Mouse (Mus musculus): ENCODE data around the gene Wipi1. TPM values are rescaled to one million over a fixed set of nuclear protein-coding genes. Genes with fewer than 3 reads are reported as not detected.

Wipi1 gene
- polyA plus RNA-seq, 1 experiment from 2014 or later, result 13.6 TPM

DNA sequence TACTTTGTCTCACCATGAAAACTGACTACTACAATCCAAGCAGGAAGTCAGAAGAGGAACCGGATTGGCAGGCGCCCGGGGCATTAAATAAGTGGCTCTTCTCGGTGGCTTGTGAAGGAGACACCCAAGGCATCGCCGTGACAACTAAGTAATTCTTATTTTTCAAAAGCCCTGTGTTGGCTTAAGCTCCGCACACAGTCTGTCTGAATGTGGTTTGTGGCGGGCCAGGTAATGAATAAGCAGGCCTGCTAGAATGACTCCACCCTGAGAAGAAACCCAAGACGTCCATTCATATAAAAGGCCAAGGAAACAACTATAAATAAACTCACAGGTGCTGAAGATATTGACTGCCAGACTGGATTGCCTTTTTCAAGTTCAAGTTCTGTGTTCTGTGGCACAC is 3.5 kb upstream of the Wipi1 start:
- Histone ChIP-seq H3K27ac (no peak overlapping the region), H3K27me3 (0 out of 2 replicates have a peak, but pooled peaks cover 12% of the 10 kb centered on the region), H3K36me3 (replicated peaks) (no peaks in the 10 kb centered on the region), H3K9ac (no peak overlapping the region), H3K4me1 (peaks cover 11% of the 10 kb centered on the region), H3K4me2 (no peak overlapping the region), H3K4me3 (replicated peaks) (no peak overlapping the region), H3K9me3 (no peaks in the 10 kb centered on the region)
- ATAC-seq (ENCODE audit: low FRiP score), result no peak
- WGBS, result 62% methylated on average over 9 of the region's 9 CpGs

GRCm38 (mm10) chr11:109612871-109613529 is 1.2 kb upstream of the Wipi1 start:
- H3K27ac ChIP-seq, result no peak overlapping the region
- H3K36me3 ChIP-seq (replicated peaks), result no peaks in the 10 kb centered on the region
- H3K4me1 ChIP-seq, result peaks cover 19% of the 10 kb centered on the region
- WGBS, result 62% methylated on average over 7 of the region's 7 CpGs
- H3K4me3 ChIP-seq (replicated peaks), result no peak overlapping the region
- ATAC-seq (ENCODE audit: low FRiP score), result no peak
- no peak overlapping the region for H3K4me2 ChIP-seq
- H3K27me3 ChIP-seq, result 0 out of 2 replicates have a peak, but pooled peaks cover 12% of the 10 kb centered on the region
- no peaks in the 10 kb centered on the region for H3K9me3 ChIP-seq
- no peak overlapping the region for H3K9ac ChIP-seq

- under 1% methylated on average over 26 of the region's 26 CpGs for WGBS
- Histone ChIP-seq H3K27me3 (0 out of 2 replicates have a peak, but pooled peaks cover 12% of the 10 kb centered on the region), H3K4me3 (replicated peaks) (peak overlapping the region; percentile 61), H3K4me1 (peaks cover 15% of the 10 kb centered on the region), H3K4me2 (peak overlapping the region; percentile 91), H3K36me3 (replicated peaks) (no peaks in the 10 kb centered on the region), H3K9me3 (no peaks in the 10 kb centered on the region), H3K9ac (peak overlapping the region; percentile 59), H3K27ac (0 out of 2 replicates have a peak overlapping the region, but pooled peaks have one; percentile 32)
- no peak; the same call in 1 of the 2 replicates for ATAC-seq (ENCODE audit: low FRiP score)
Observed at GRCm38 (mm10) chr11:109610795-109611302, 918 bp downstream of the Wipi1 start.

GRCm38 (mm10) chr11:109610046-109610794 is 1.5 kb downstream of the Wipi1 start:
- Histone ChIP-seq H3K9ac (peak overlapping the region; percentile 59; the same call in 1 of the 2 replicates), H3K4me2 (peak overlapping the region; percentile 91), H3K4me3 (replicated peaks) (peak overlapping the region; percentile 61), H3K9me3 (no peaks in the 10 kb centered on the region), H3K36me3 (replicated peaks) (no peaks in the 10 kb centered on the region), H3K4me1 (peaks cover 15% of the 10 kb centered on the region), H3K27ac (no peak overlapping the region), H3K27me3 (0 out of 2 replicates have a peak, but pooled peaks cover 12% of the 10 kb centered on the region)
- ATAC-seq (ENCODE audit: low FRiP score), result no peak
- WGBS, result 11% methylated on average over 9 of the region's 9 CpGs

DNA sequence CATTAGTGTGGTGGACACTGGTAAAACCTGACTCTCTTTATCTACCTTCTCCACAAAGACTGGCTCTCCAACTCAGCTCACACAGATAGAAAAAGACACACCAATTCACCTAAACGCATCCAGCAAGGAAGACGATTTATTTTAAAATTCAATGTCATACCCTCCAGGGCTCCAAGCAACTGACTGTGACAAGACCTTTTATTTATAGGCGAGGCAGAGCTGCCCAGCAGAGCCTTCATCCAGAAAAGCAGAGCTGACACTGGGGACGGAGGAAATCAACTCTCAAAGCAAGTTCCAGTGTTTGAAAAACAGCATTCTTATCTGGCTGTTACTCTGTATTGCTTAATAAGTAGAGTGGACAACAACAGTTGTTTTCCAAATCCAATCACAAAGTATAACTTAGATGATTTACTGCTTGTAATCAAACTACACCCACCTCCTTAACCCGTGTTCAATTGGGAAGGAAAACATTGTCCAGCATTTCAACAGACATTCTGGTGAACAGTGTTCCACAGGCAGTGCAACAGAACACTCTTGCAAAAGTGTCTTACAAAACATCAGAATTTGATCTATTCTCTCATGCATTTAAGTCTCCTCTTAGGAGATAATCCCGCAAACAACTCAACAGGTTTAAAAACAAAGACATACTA is 2.7 kb downstream of the Wipi1 start:
- 0 out of 2 replicates have a peak, but pooled peaks cover 12% of the 10 kb centered on the region for H3K27me3 ChIP-seq
- peaks cover 15% of the 10 kb centered on the region for H3K4me1 ChIP-seq
- no peak overlapping the region for H3K9ac ChIP-seq
- H3K4me3 ChIP-seq (replicated peaks), result no peak overlapping the region
- WGBS, result 80% methylated on average over 6 of the region's 6 CpGs
- no peak overlapping the region for H3K4me2 ChIP-seq
- ATAC-seq (ENCODE audit: low FRiP score), result no peak
- no peaks in the 10 kb centered on the region for H3K9me3 ChIP-seq
- no peak overlapping the region for H3K27ac ChIP-seq
- no peaks in the 10 kb centered on the region for H3K36me3 ChIP-seq (replicated peaks)

DNA sequence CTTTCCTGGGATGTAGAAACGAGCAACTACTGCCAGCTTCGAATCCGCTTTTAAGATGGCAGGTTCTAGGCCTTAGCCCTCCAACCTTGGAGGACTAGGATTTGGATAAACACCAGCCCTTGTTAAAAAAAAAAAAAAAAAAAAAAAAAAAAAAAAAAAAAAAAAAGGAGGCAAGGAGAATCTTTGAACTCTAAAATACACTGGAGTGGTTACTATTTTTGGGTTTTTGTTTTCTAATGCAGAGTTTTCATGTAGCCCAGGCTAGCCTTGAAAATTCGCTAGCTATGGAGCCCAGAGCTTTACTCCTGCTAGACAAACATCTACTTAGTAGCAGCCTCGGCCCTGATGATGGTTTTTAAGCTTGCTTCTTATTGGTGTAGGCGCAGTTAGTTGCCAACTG is 4.2 kb downstream of the Wipi1 start:
- H3K36me3 ChIP-seq (replicated peaks), result no peaks in the 10 kb centered on the region
- no peak for ATAC-seq (ENCODE audit: low FRiP score)
- H3K9me3 ChIP-seq, result no peaks in the 10 kb centered on the region
- H3K4me3 ChIP-seq (replicated peaks), result no peak overlapping the region
- H3K27ac ChIP-seq, result no peak overlapping the region
- 0 out of 2 replicates have a peak, but pooled peaks cover 2% of the 10 kb centered on the region for H3K27me3 ChIP-seq
- H3K4me1 ChIP-seq, result peaks cover 15% of the 10 kb centered on the region
- H3K4me2 ChIP-seq, result no peak overlapping the region
- 73% methylated on average over 6 of the region's 6 CpGs for WGBS
- H3K9ac ChIP-seq, result no peak overlapping the region

- no peaks in the 10 kb centered on the region for H3K9me3 ChIP-seq
- 86% methylated on average over 12 of the region's 12 CpGs for WGBS
- no peak overlapping the region for H3K9ac ChIP-seq
- H3K4me3 ChIP-seq (replicated peaks), result no peak overlapping the region
- no peak overlapping the region for H3K27ac ChIP-seq
- no peak for ATAC-seq (ENCODE audit: low FRiP score)
- no peaks in the 10 kb centered on the region for H3K27me3 ChIP-seq
- H3K4me1 ChIP-seq, result no peaks in the 10 kb centered on the region
- H3K4me2 ChIP-seq, result no peak overlapping the region
- H3K36me3 ChIP-seq (replicated peaks), result no peaks in the 10 kb centered on the region
Observed at GRCm38 (mm10) chr11:109598778-109599570, 12.8 kb downstream of the Wipi1 start.

DNA sequence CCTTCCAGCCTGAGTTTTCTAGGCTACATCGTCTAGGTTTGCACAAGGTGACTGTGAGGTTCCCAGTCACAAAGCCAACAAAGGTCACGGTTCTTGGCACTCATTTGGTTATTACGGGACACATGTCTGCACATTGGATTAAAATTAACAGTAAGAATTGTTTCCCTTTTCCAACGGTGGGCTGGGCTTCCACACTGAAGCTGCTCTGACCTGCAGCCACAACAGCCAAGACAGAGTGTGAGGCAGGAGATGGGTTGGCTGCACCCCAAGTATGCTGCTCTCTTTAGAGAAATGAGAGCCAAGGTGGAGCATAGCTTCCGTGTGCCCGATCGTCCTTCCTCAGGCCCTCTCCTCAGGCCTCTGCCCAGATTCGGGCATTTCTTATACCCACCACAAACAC is 17.0 kb downstream of the Wipi1 start:
- H3K27ac ChIP-seq, result no peak overlapping the region
- 90% methylated on average over 8 of the region's 8 CpGs for WGBS
- H3K9ac ChIP-seq, result no peak overlapping the region
- no peaks in the 10 kb centered on the region for H3K4me1 ChIP-seq
- no peak for ATAC-seq (ENCODE audit: low FRiP score)
- no peaks in the 10 kb centered on the region for H3K27me3 ChIP-seq
- H3K4me2 ChIP-seq, result no peak overlapping the region
- H3K36me3 ChIP-seq (replicated peaks), result no peaks in the 10 kb centered on the region
- no peak overlapping the region for H3K4me3 ChIP-seq (replicated peaks)
- H3K9me3 ChIP-seq, result no peaks in the 10 kb centered on the region

- H3K27ac ChIP-seq, result no peak overlapping the region
- no peak overlapping the region for H3K9ac ChIP-seq
- no peaks in the 10 kb centered on the region for H3K4me1 ChIP-seq
- H3K4me3 ChIP-seq (replicated peaks), result no peak overlapping the region
- no peaks in the 10 kb centered on the region for H3K36me3 ChIP-seq (replicated peaks)
- WGBS, result 74% methylated on average over 6 of the region's 6 CpGs
- no peak overlapping the region for H3K4me2 ChIP-seq
- ATAC-seq (ENCODE audit: low FRiP score), result no peak
- H3K9me3 ChIP-seq, result no peaks in the 10 kb centered on the region
- H3K27me3 ChIP-seq, result no peaks in the 10 kb centered on the region
Observed at GRCm38 (mm10) chr11:109593200-109593981, 18.4 kb downstream of the Wipi1 start.

- no peak overlapping the region for H3K4me2 ChIP-seq
- no peaks in the 10 kb centered on the region for H3K9me3 ChIP-seq
- H3K36me3 ChIP-seq (replicated peaks), result no peaks in the 10 kb centered on the region
- H3K4me3 ChIP-seq (replicated peaks), result no peak overlapping the region
- WGBS, result 80% methylated on average over 4 of the region's 4 CpGs
- no peaks in the 10 kb centered on the region for H3K4me1 ChIP-seq
- H3K27ac ChIP-seq, result no peak overlapping the region
- no peak overlapping the region for H3K9ac ChIP-seq
- no peak for ATAC-seq (ENCODE audit: low FRiP score)
- H3K27me3 ChIP-seq, result no peaks in the 10 kb centered on the region
Observed at GRCm38 (mm10) chr11:109591511-109591910, 20.3 kb downstream of the Wipi1 start.

GRCm38 (mm10) chr11:109590012-109590411 is 21.8 kb downstream of the Wipi1 start:
- Histone ChIP-seq H3K9ac (no peak overlapping the region), H3K27me3 (no peaks in the 10 kb centered on the region), H3K27ac (no peak overlapping the region), H3K4me3 (replicated peaks) (no peak overlapping the region), H3K9me3 (no peaks in the 10 kb centered on the region), H3K4me2 (no peak overlapping the region), H3K4me1 (no peaks in the 10 kb centered on the region), H3K36me3 (replicated peaks) (no peaks in the 10 kb centered on the region)
- ATAC-seq (ENCODE audit: low FRiP score), result no peak
- WGBS, result 91% methylated on average over 8 of the region's 8 CpGs
